Mouse (Mus musculus) spleen, adult 2 months (tissue): ENCODE data around the gene Klhl28. TPM values are rescaled to one million over a fixed set of nuclear protein-coding genes. Genes with fewer than 3 reads are reported as not detected.
A peak's percentile ranks its signal among the peaks of the same experiment; 100 is the strongest.

Source experiments
- DNase-seq, 2 experiments: peaks; one replicate each; pipeline versions ENCODE4 v3.0.0 to v3.0.0-alpha.2; 2012 to 2021; ENCODE audit warnings: low spot score in 2 of 2, low read depth in 1 of 2
- H3K27ac ChIP-seq: fragments of 200-500 bp; 2 replicates; pipeline ENCODE4 v1.5.1; 2012; ENCODE audit warnings: low read length, inconsistent platforms; ENCODE audit not compliant: insufficient read depth
- H3K27me3 ChIP-seq: fragments of 200-500 bp; 2 replicates; pipeline ENCODE4 v1.6.1; 2012; ENCODE audit warnings: mild to moderate bottlenecking, moderate library complexity, low read length, inconsistent platforms; ENCODE audit not compliant: control insufficient read depth, insufficient read depth
- H3K36me3 ChIP-seq: fragments of 200-500 bp; 2 replicates; pipeline ENCODE4 v1.6.1; 2012; ENCODE audit warnings: mild to moderate bottlenecking, low read length, inconsistent platforms; ENCODE audit not compliant: control insufficient read depth, insufficient read depth
- H3K4me1 ChIP-seq: fragments of 200-500 bp; 2 replicates; pipeline ENCODE4 v1.6.1; 2011; ENCODE audit warnings: inconsistent platforms; ENCODE audit not compliant: control insufficient read depth, insufficient read depth, insufficient read length
- H3K4me3 ChIP-seq: fragments of 200-500 bp; 2 replicates; pipeline ENCODE4 v1.5.1; 2011; ENCODE audit warnings: mild to moderate bottlenecking, inconsistent platforms; ENCODE audit not compliant: insufficient read depth, insufficient read length; ENCODE audit errors: extremely low read depth
- CTCF ChIP-seq: fragments of 200-500 bp; IDR thresholded peaks from 2 replicates; pipeline ENCODE4 v1.5.1; 2011; ENCODE audit warnings: mild to moderate bottlenecking, inconsistent platforms; ENCODE audit not compliant: insufficient read depth, insufficient read length, insufficient replicate concordance; ENCODE audit errors: extremely low read depth
- POLR2A ChIP-seq: fragments of 200-500 bp; IDR thresholded peaks from 2 replicates; pipeline ENCODE4 v1.6.1; 2011; ENCODE audit warnings: low read depth, low read length, inconsistent platforms
- WGBS: fragments of 180-500 bp; shearing (Covaris S2); methylation state at CpG from one replicate; pipeline ENCODE4 v1.1.7; 2018; 5-methylcytosine and 5-hydroxymethylcytosine counted together
- polyA plus RNA-seq: library from polyadenylated mRNA; depleted of rRNA; stranded (reverse); fragments of >200 nt; gene quantifications from 2 replicates; pipeline ENCODE4 v1.2.3, GENCODE M21; 2012; rRNA removed

Klhl28 gene
- polyA plus RNA-seq, 1 experiment, result 2.2 TPM

DNA sequence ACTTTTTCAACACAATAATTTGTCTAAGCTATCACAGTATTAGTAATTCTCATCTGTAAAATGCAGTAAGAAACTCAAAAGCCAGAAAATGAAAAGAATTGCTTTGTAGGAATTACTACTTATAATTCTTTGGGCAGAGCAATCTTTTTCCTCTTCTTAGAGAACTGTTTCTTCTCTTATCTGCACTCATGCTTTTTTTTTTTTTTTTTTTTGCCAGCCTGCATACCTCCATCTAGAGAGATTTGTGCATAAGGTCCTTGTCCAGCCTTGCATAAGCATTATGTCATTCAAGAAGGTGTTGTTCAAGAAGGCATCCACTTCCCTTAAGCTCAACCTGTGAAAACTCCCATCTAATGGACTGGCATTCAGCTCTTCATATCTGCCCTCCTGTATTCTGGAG, 48.6 kb downstream of the Klhl28 start:
- no peak overlapping the region for H3K27ac ChIP-seq
- DNase-seq, result no peak
- peaks cover 4% of the 10 kb centered on the region; the same call in 1 of the 2 replicates for H3K27me3 ChIP-seq

GRCm38 (mm10) chr12:64912996-64913395, 52.3 kb downstream of the Klhl28 start:
- no peak for DNase-seq
- Histone ChIP-seq H3K4me1 (no peaks in the 10 kb centered on the region), H3K27me3 (peaks cover 3% of the 10 kb centered on the region; the same call in 1 of the 2 replicates), H3K27ac (no peak overlapping the region), H3K36me3 (no peaks in the 10 kb centered on the region), H3K4me3 (no peak overlapping the region)
- 55% methylated on average over 6 of the region's 6 CpGs for WGBS
- TF ChIP-seq CTCF, result no peak
- no peak for TF ChIP-seq POLR2A

More for the DNA sequence above, 48.6 kb downstream of the Klhl28 start:
- Histone ChIP-seq H3K4me3 (no peak overlapping the region), H3K4me1 (no peaks in the 10 kb centered on the region), H3K36me3 (no peaks in the 10 kb centered on the region)
- TF ChIP-seq CTCF, result no peak
- TF ChIP-seq POLR2A, result no peak

GRCm38 (mm10) chr12:64903186-64903585, 62.1 kb downstream of the Klhl28 start:
- WGBS, result 85% methylated on average over 8 of the region's 8 CpGs

GRCm38 (mm10) chr12:64902506-64902905, 62.8 kb downstream of the Klhl28 start:
- H3K27me3 ChIP-seq, result no peaks in the 10 kb centered on the region
- H3K36me3 ChIP-seq, result no peaks in the 10 kb centered on the region
- no peak for DNase-seq
- H3K4me1 ChIP-seq, result no peaks in the 10 kb centered on the region
- WGBS, result 45% methylated on average over 8 of the region's 8 CpGs
- H3K27ac ChIP-seq, result no peak overlapping the region
- no peak overlapping the region for H3K4me3 ChIP-seq
- TF ChIP-seq POLR2A (no peak), CTCF (no peak)

More at GRCm38 (mm10) chr12:64903186-64903585, 62.1 kb downstream of the Klhl28 start:
- Histone ChIP-seq H3K36me3 (no peaks in the 10 kb centered on the region), H3K27me3 (no peaks in the 10 kb centered on the region), H3K27ac (no peak overlapping the region), H3K4me1 (no peaks in the 10 kb centered on the region), H3K4me3 (no peak overlapping the region)
- no peak for TF ChIP-seq CTCF
- no peak for TF ChIP-seq POLR2A
- DNase-seq, result no peak

GRCm38 (mm10) chr12:64897060-64897730, 68.1 kb downstream of the Klhl28 start:
- Histone ChIP-seq H3K4me3 (no peak overlapping the region), H3K27me3 (no peaks in the 10 kb centered on the region), H3K27ac (no peak overlapping the region), H3K36me3 (no peaks in the 10 kb centered on the region), H3K4me1 (no peaks in the 10 kb centered on the region)
- WGBS, result 50% methylated on average over 4 of the region's 4 CpGs
- TF ChIP-seq CTCF, result peak; percentile 55; the same call in 1 of the 2 replicates
- TF ChIP-seq POLR2A, result no peak
- DNase-seq, result peak in 1 of 2 experiments; percentile 36

Other genes with a start within 250 kb of the Klhl28 start
- 0.58 and 0.59 TPM in 2 replicates for gene Gm527, start 47.6 kb downstream of the Klhl28 start, polyA plus RNA-seq
- gene Togaram1, start 270 bp upstream of the Klhl28 start, polyA plus RNA-seq, result 2.5 and 3.4 TPM in 2 replicates
- 8.3 and 9.1 TPM in 2 replicates for gene Prpf39, start 70.8 kb upstream of the Klhl28 start, polyA plus RNA-seq
- 15.7 and 17.3 TPM in 2 replicates for gene Fkbp3, start 108.5 kb upstream of the Klhl28 start, polyA plus RNA-seq
- 2.1 and 4.0 TPM in 2 replicates for gene Fancm, start 110.1 kb upstream of the Klhl28 start, polyA plus RNA-seq
- 0.22 and 0.37 TPM in 2 replicates for gene Mis18bp1, start 207.1 kb upstream of the Klhl28 start, polyA plus RNA-seq